Mouse (Mus musculus) thymus, postnatal 10 days (tissue): ENCODE results near the gene Rpp25l.

Source experiments
- DNase-seq, 2 experiments: peaks; one replicate each; pipeline ENCODE4 v3.0.0; 2021; ENCODE audit warnings: low spot score in 2 of 2

The Rpp25l gene

DNA sequence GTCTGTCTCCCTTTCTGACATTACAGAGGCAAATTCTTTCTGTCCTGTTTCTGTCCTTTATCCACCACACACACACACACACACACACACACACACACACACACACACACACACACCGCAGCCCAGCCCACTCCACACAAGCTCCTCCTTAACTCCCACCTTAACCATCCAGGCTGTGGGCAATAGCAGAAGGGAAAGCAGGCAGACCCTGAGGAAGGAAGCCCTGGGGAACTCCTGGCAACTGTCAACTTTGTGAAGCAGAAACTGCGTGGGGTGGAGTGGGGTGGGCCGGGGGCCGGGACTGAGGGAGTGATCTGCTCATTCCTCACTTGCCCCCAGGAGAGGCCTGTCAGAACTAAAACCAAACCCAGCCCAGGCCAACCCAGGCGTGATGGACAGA, 41.8 kb downstream of the Rpp25l start:
- DNase-seq = no peak

DNA sequence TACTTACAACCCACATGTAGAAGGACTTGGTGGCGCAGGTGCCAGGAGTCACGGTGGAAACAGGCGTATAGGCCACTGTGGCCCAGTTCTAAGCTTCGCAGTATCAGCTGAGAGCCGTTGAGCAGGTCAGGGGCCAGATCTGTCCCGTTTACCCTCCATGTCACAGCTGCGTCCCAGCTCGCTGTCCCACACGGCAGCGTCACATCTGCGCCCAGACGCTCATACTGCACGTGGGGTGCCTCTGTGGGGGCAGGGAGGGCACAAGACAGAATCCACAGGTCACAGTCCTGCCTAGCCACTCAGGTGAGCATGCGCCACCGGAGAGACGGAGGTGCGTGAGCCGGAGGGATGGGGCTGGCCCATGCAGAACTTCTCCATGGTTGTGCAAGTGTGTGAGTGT, 42.5 kb downstream of the Rpp25l start:
- no peak for DNase-seq

DNA sequence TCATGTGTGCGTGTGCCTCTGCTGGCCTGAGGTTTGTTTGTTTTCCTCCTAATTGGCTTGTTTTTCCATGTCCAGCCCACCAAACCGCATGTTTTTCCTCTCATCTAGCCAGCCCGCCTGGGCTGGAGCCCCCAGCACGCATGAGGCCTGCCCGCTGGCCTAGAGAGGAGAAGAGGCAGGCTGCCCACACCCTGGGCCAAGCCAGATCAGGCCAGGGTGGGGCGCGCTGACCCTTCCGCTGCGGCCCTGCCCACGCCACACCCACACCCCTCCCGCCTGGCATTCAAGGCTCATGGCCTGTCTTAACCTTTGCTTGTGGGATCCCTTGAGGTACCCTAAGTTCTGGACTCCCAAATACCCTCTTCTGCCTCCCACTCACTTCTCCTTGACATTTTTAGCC, 46.7 kb downstream of the Rpp25l start:
- DNase-seq = no peak

DNA sequence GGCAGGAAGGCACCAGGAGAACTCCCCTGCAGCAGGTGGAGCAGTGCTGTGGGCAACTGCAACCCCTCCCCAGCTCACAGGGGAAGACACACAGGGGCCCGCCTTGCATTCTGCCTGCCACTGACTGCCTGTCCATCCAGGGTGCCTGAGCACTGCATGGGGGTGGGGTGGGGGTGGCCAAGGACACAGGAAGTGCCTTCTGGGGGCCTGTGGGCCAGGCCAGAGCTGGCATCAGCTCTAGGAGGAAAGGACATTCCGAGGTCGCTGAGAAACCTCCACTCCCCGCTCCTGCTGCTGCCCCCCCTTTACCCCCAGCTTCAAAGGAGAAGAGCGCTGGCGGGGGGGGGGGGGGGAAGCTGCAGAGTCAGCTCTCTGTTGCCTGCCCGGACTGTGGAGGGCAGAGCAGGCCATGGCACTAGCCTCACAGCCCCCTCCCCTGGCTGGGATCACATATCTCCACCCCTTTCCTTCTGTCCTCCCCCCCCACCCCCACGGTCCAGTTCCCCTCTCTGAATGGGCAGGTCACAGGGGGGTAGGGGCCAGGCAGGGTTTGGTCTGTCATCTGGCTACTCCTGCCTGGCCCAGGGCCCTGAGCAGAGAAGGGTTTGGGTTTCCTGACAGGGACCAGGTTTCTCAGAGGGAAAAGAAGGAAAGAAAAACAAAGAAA, 48.2 kb downstream of the Rpp25l start:
- no peak for DNase-seq

DNA sequence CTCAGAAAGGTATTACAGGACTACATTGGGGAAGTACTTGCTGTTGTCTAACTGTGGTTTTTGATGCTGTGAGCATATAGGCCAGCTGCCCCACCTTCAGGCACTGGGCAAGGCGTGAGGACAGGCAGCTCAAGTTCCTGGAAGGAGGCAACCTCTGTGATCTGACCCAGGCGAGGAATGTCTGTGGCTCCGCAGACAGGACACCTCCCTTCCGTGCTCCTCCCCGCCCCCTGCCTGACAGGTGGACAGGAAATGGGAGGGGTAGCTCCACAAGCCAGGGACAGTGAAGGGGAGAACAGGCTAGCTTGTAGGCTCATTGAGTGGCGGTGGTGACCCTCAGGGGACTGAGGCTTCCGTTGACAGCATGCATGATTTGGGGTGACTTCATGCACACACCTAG, 48.8 kb downstream of the Rpp25l start:
- no peak for DNase-seq

DNA sequence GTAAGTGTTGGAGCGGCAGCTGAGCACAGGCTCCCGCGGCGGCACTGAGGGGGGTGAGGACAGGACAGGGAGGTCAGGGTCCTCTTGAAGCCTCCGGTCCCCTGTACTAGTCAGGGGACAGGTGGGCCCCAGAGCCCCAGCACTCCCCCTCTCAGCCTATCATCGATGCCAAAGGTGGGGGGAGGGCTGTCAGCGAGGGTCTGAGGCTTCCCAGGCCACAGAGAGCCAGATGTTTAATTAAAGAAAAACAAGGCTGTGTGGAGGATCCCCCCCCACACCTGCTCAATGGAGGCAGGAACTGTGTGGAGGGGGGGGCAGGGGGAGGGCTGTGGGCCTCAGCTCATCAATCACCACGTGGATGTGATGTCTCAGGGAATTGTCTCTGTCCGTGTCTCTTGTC, 49.7 kb downstream of the Rpp25l start:
- DNase-seq = no peak

DNA sequence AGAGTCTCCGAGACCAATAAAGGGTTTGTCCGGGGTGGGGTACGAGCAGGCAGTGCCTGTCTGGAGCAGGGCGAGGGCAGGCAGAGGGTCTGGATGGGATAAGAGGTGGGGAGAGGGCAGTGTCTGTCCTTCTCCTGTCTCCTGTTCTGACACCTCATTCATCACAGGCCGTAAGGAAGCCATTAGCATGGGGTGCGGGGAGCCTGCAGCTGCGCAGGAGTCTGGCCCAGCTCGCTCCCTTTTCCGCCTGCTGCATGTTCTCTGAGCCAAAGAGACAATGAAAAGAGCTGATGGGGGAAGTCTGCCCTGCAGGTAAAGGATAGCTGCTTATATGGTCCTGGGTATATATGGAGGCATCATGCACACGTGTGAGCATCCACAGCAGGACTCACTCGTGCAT, 50.6 kb downstream of the Rpp25l start:
- DNase-seq = no peak
